Comparison of ENCODE assay signal across 8 mouse cellular contexts in genomic region chr16:32815160-32815605, GRCm38 (mm10). TPM values are rescaled to one million over a fixed set of nuclear protein-coding genes. Genes with fewer than 3 reads are reported as not detected.
DNase-seq lines count a peak whose midpoint lies in the region; ATAC-seq and TF ChIP-seq lines count a peak whose summit lies in the region.

No protein-coding gene starts in this region.

- H3K27ac ChIP-seq in ES-E14 (ENCODE audit: insufficient read depth, low read depth, low read length, poor library complexity, severe bottlenecking), result no peak overlapping the region
- H3K27ac ChIP-seq in heart, embryonic 16.5 days (ENCODE audit: low read length), result peak overlapping the region; percentile 84
- H3K27ac ChIP-seq in neural tube, embryonic 11.5 days (ENCODE audit: low read depth, low read length), result no peak overlapping the region

- DNase-seq in ES-E14 (ENCODE audit: low read depth, low spot score), result no peak
- peak; percentile 23 for DNase-seq in embryo, embryonic 11.5 days (ENCODE audit: low read depth, low spot score)
- DNase-seq in kidney, postnatal 36 days, result peak; percentile 80 to 82
- peak; percentile 35 for DNase-seq in neural tube, embryonic 11.5 days (ENCODE audit: low spot score)
- no peak for DNase-seq in urinary bladder, postnatal 4 days (ENCODE audit: low spot score in 2 of 2)
- DNase-seq in layer of hippocampus, postnatal 14 days (ENCODE audit: low spot score in 2 of 2), result no peak
- DNase-seq in cerebellum, postnatal 4 days (ENCODE audit: low spot score in 2 of 2), result no peak

- no peaks in the 10 kb centered on the region for H3K36me3 ChIP-seq in ES-E14 (ENCODE audit: control insufficient read depth, insufficient read depth, low read length, poor library complexity, severe bottlenecking)
- H3K36me3 ChIP-seq in heart, embryonic 16.5 days (ENCODE audit: control insufficient read depth, insufficient read depth), result no peaks in the 10 kb centered on the region
- no peaks in the 10 kb centered on the region for H3K36me3 ChIP-seq in neural tube, embryonic 11.5 days (ENCODE audit: control insufficient read depth, insufficient read depth, low read length)

- H3K27me3 ChIP-seq in heart, embryonic 16.5 days (ENCODE audit: control insufficient read depth, insufficient read depth, low read length), result no peaks in the 10 kb centered on the region
- H3K27me3 ChIP-seq in neural tube, embryonic 11.5 days (ENCODE audit: control insufficient read depth, insufficient read depth, low read length), result no peaks in the 10 kb centered on the region

- no peak overlapping the region for H3K9ac ChIP-seq in ES-E14 (ENCODE audit: insufficient read depth, low read depth, low read length, poor library complexity, severe bottlenecking)
- peak overlapping the region; percentile 69 for H3K9ac ChIP-seq in heart, embryonic 16.5 days (ENCODE audit: low read length)
- no peak overlapping the region for H3K9ac ChIP-seq in neural tube, embryonic 11.5 days (ENCODE audit: low read length)

- H3K4me1 ChIP-seq in ES-E14 (ENCODE audit: control insufficient read depth in 2 of 2, insufficient read depth in 2 of 2, low read length in 2 of 2, poor library complexity in 1 of 2), result peaks cover 6 to 16% of the 10 kb centered on the region in 2 experiments
- peaks cover 15% of the 10 kb centered on the region for H3K4me1 ChIP-seq in heart, embryonic 16.5 days (ENCODE audit: control insufficient read depth, insufficient read depth, low read length)
- H3K4me1 ChIP-seq in neural tube, embryonic 11.5 days (ENCODE audit: control insufficient read depth, insufficient read depth, low read length), result 0 out of 2 replicates have a peak, but pooled peaks cover 3% of the 10 kb centered on the region

- H3K4me3 ChIP-seq in ES-E14 (ENCODE audit: insufficient read depth in 1 of 2, low read depth in 1 of 2, low read length in 2 of 2, poor library complexity in 1 of 2, severe bottlenecking in 1 of 2), result peak overlapping the region in 1 of 2 experiments; percentile 32; a peak in 2 of 4 replicates
- peak overlapping the region; percentile 47 for H3K4me3 ChIP-seq in heart, embryonic 16.5 days (ENCODE audit: low read length)
- peak overlapping the region; percentile 13 for H3K4me3 ChIP-seq in neural tube, embryonic 11.5 days (ENCODE audit: low read depth, low read length)

- ATAC-seq in heart, embryonic 16.5 days (replicated peaks; ENCODE audit: extremely low read depth, insufficient read depth, low FRiP score), result peak; percentile 83
- no peak for ATAC-seq in neural tube, embryonic 11.5 days (ENCODE audit: insufficient read depth, low FRiP score, low TSS enrichment)

- peak overlapping the region; percentile 61 for H3K4me2 ChIP-seq in heart, embryonic 16.5 days (ENCODE audit: low read depth, low read length)
- H3K4me2 ChIP-seq in neural tube, embryonic 11.5 days (ENCODE audit: low read depth), result peak overlapping the region; percentile 44

- in situ Hi-C loops in ES-E14 (cut with MboI; ENCODE audit: low sequenced_read_pairs in 2 of 2, unreplicated experiment in 2 of 2), result no loop called here

- H3K9me3 ChIP-seq in ES-E14 (ENCODE audit: control insufficient read depth, insufficient read depth, low read depth, low read length), result no peaks in the 10 kb centered on the region
- H3K9me3 ChIP-seq in heart, embryonic 16.5 days (replicated peaks; ENCODE audit: control insufficient read depth, low read length), result no peaks in the 10 kb centered on the region
- no peaks in the 10 kb centered on the region for H3K9me3 ChIP-seq in neural tube, embryonic 11.5 days (ENCODE audit: control insufficient read depth, low read length)

- 5% methylated on average over 6 of the region's 6 CpGs for WGBS in heart, embryonic 16.5 days
- 7% methylated on average over 6 of the region's 6 CpGs for WGBS in neural tube, embryonic 11.5 days

TF ChIP-seq in ES-E14, 5 proteins besides CTCF, POLR2A, EP300 and RAD21:
- TF ChIP-seq MAFK (IDR thresholded peaks at IDR 0.05; ENCODE audit: insufficient read depth, low read depth, low read length), result no peak
- peak; percentile 55 for TF ChIP-seq ZNF384 (IDR thresholded peaks at IDR 0.05; ENCODE audit: low read depth, low read length)

RNA-seq across cellular contexts. Expression of gene Smbd1, which starts 4.9 kb away (rescaled TPM):
- total RNA-seq in ES-E14 (2012; rRNA removed), result 0.58 TPM in 1 of 2 replicates, not detected in the other
- polyA plus RNA-seq in heart, embryonic 16.5 days (2015; fragmentation: Nextera tagmentation; extraction: Ambion mirVana), result not detected in 2 replicates
- polyA plus RNA-seq in neural tube, embryonic 11.5 days (2014; fragmentation: Nextera tagmentation; extraction: Ambion mirVana), result not detected in 2 replicates
- total RNA-seq in layer of hippocampus, postnatal 14 days (2021), result not detected

RNA-seq across cellular contexts. Expression of gene Muc20, which starts 17.9 kb away (rescaled TPM):
- not detected in 2 replicates for total RNA-seq in ES-E14 (2012; rRNA removed)
- 0.16 and 0.19 TPM in 2 replicates for polyA plus RNA-seq in heart, embryonic 16.5 days (2015; fragmentation: Nextera tagmentation; extraction: Ambion mirVana)
- polyA plus RNA-seq in neural tube, embryonic 11.5 days (2014; fragmentation: Nextera tagmentation; extraction: Ambion mirVana), result not detected in 2 replicates
- not detected for total RNA-seq in layer of hippocampus, postnatal 14 days (2021)

Comparison
In these comparisons a context has a peak if more than half of its experiments do, and no peak if none do; other contexts are left out.
1. DNase-seq: peak in embryo, embryonic 11.5 days (single experiment), kidney, postnatal 36 days (2 of 2) and neural tube, embryonic 11.5 days (single experiment); none in ES-E14 (single experiment), urinary bladder, postnatal 4 days (0 of 2), layer of hippocampus, postnatal 14 days (0 of 2) and cerebellum, postnatal 4 days (0 of 2).